Mouse (Mus musculus) hindbrain, embryonic 12.5 days (tissue): Measurements from ENCODE around the gene Tlk1. TPM values are rescaled to one million over a fixed set of nuclear protein-coding genes. Genes with fewer than 3 reads are reported as not detected.

ENCODE experiments used
- ATAC-seq: fragments of 200-750 bp; cut with Nextera tagmentation; 2 replicates; pipeline ENCODE4 v1.8.0; 2017; ENCODE audit warnings: moderate TSS enrichment; ENCODE audit not compliant: low FRiP score
- H3K27ac ChIP-seq: fragments of 300-500 bp; sonication (generic); 2 replicates; pipeline ENCODE4 v1.5.1; 2016; ENCODE audit warnings: mild to moderate bottlenecking
- H3K27me3 ChIP-seq: fragments of 300-500 bp; sonication (generic); 2 replicates; pipeline ENCODE4 v1.6.1; 2016; ENCODE audit warnings: mild to moderate bottlenecking
- H3K36me3 ChIP-seq: fragments of 300-500 bp; sonication (generic); 2 replicates; pipeline ENCODE4 v1.6.1; 2016; ENCODE audit warnings: mild to moderate bottlenecking
- H3K4me1 ChIP-seq: fragments of 300-500 bp; sonication (generic); 2 replicates; pipeline ENCODE4 v1.6.1; 2016
- H3K4me2 ChIP-seq: fragments of 300-500 bp; sonication (generic); replicated peaks from 2 replicates; pipeline ENCODE4 v1.6.1; 2016; ENCODE audit warnings: mild to moderate bottlenecking
- H3K4me3 ChIP-seq: fragments of 300-500 bp; sonication (generic); 2 replicates; pipeline ENCODE4 v1.5.1; 2016; ENCODE audit warnings: mild to moderate bottlenecking
- H3K9ac ChIP-seq: fragments of 300-500 bp; sonication (generic); 2 replicates; pipeline ENCODE4 v1.6.1; 2016; ENCODE audit warnings: mild to moderate bottlenecking, moderate library complexity
- H3K9me3 ChIP-seq: fragments of 300-500 bp; sonication (generic); replicated peaks from 2 replicates; pipeline ENCODE4 v1.6.1; 2016; ENCODE audit warnings: mild to moderate bottlenecking
- WGBS: fragments of 180-500 bp; shearing (Covaris S2); methylation state at CpG from one replicate; pipeline ENCODE4 v1.1.7; 2016; 5-methylcytosine and 5-hydroxymethylcytosine counted together
- polyA plus RNA-seq: library from polyadenylated mRNA; unstranded; fragments of >200 nt; fragmentation: Nextera tagmentation; extraction: Ambion mirVana; gene quantifications from 2 replicates; pipeline ENCODE4 v1.2.1, GENCODE M21; 2016

Tlk1 gene
- polyA plus RNA-seq, 1 experiment from 2014 or later, result 41.1 TPM

- WGBS, result 78% methylated on average over 2 of the region's 2 CpGs
- ATAC-seq, result no peak
- no peak overlapping the region for H3K4me2 ChIP-seq
Measured at GRCm38 (mm10) chr2:70776744-70777143, 48.8 kb downstream of the Tlk1 start.

DNA sequence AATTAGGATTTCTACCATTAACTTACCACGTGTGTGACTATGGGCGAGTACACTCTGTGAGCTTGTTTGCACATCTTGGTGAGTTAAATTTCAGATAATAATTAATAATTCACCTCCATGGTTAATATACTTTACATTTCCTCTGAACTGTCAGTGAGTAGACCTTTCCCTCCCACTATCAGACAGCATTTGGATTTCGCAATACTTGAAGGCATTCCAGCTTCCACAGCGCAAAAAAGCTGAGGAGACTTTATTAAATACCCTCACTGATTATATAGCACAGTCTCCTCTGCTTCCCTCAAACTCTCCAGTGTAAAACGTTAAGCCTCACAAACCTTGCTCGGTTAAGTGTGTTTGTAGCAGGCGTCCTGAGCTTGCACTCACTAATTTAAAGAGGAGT lies 60.8 kb downstream of the Tlk1 start:
- Histone ChIP-seq H3K4me3 (no peak overlapping the region), H3K4me2 (no peak overlapping the region), H3K36me3 (no peaks in the 10 kb centered on the region), H3K27me3 (no peaks in the 10 kb centered on the region), H3K4me1 (no peaks in the 10 kb centered on the region), H3K9ac (no peak overlapping the region), H3K27ac (no peak overlapping the region), H3K9me3 (no peaks in the 10 kb centered on the region)
- ATAC-seq, result no peak
- WGBS, result 91% methylated on average over 7 of the region's 7 CpGs

More at GRCm38 (mm10) chr2:70776744-70777143, 48.8 kb downstream of the Tlk1 start:
- H3K9me3 ChIP-seq, result no peaks in the 10 kb centered on the region
- H3K27me3 ChIP-seq, result no peaks in the 10 kb centered on the region
- no peak overlapping the region for H3K9ac ChIP-seq
- no peak overlapping the region for H3K27ac ChIP-seq
- no peaks in the 10 kb centered on the region for H3K4me1 ChIP-seq
- no peak overlapping the region for H3K4me3 ChIP-seq
- H3K36me3 ChIP-seq, result no peaks in the 10 kb centered on the region

GRCm38 (mm10) chr2:70762741-70763140 lies 62.8 kb downstream of the Tlk1 start:
- H3K36me3 ChIP-seq, result no peaks in the 10 kb centered on the region
- no peak for ATAC-seq
- no peaks in the 10 kb centered on the region for H3K27me3 ChIP-seq
- H3K4me3 ChIP-seq, result no peak overlapping the region
- H3K9ac ChIP-seq, result no peak overlapping the region
- no peak overlapping the region for H3K27ac ChIP-seq
- no peaks in the 10 kb centered on the region for H3K9me3 ChIP-seq
- no peak overlapping the region for H3K4me2 ChIP-seq
- H3K4me1 ChIP-seq, result no peaks in the 10 kb centered on the region
- WGBS, result 85% methylated on average over 1 of the region's 1 CpGs

DNA sequence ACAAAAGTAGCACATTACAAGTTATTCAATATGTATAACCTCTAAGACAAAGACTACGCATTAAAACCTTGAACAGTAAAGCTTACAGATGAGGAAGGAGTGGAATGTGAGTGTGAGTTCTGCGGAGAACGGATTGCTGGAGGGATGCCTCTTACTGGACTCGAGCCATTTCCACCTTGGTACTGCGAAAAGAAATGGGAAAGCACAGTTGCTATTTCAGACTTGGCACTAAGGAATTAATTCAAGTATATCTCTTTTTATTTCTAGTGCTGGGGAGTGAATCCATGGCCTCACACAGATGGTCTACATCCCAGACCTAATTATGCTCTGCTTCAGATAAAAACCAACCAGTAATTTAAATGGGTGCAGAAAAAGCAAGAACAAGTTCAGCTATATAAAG lies 73.4 kb downstream of the Tlk1 start:
- Histone ChIP-seq H3K36me3 (peaks cover 13% of the 10 kb centered on the region; the same call in 1 of the 2 replicates), H3K9me3 (no peaks in the 10 kb centered on the region), H3K4me3 (no peak overlapping the region), H3K4me1 (no peaks in the 10 kb centered on the region), H3K9ac (no peak overlapping the region), H3K27ac (no peak overlapping the region), H3K4me2 (no peak overlapping the region), H3K27me3 (no peaks in the 10 kb centered on the region)
- no peak for ATAC-seq
- 98% methylated on average over 5 of the region's 5 CpGs for WGBS

DNA sequence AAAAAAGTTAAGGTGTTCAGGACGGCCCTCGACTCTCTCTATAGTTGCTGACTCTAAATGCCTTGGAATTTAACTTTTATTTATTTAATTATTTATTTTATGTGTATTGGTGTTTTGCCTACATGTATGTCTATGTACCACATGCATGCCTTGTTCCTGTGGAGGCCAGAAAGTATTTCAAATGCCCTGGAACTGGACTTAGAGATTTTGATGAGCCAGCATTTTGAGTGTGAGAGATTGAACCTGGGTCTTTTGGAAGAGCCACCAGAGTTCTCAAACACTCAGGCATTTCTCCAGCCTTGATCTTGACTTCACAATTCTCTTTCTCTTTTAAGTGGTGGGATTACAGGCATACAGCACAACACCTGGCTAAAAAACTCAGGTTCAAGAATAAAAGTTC lies 73.9 kb downstream of the Tlk1 start:
- Histone ChIP-seq H3K27ac (no peak overlapping the region), H3K9ac (no peak overlapping the region), H3K4me1 (no peaks in the 10 kb centered on the region), H3K4me2 (no peak overlapping the region), H3K9me3 (no peaks in the 10 kb centered on the region), H3K4me3 (no peak overlapping the region), H3K27me3 (no peaks in the 10 kb centered on the region), H3K36me3 (peaks cover 16% of the 10 kb centered on the region; the same call in 1 of the 2 replicates)
- WGBS, result 94% methylated on average over 2 of the region's 2 CpGs
- no peak for ATAC-seq

- H3K9me3 ChIP-seq, result no peaks in the 10 kb centered on the region
- H3K36me3 ChIP-seq, result peaks cover 44% of the 10 kb centered on the region
- no peak for ATAC-seq
- no peak overlapping the region for H3K4me3 ChIP-seq
- H3K27me3 ChIP-seq, result no peaks in the 10 kb centered on the region
- no peak overlapping the region for H3K27ac ChIP-seq
- no peak overlapping the region for H3K4me2 ChIP-seq
- H3K9ac ChIP-seq, result no peak overlapping the region
- WGBS, result 88% methylated on average over 2 of the region's 2 CpGs
- H3K4me1 ChIP-seq, result no peaks in the 10 kb centered on the region
Measured at GRCm38 (mm10) chr2:70742588-70742987, 82.9 kb downstream of the Tlk1 start.

DNA sequence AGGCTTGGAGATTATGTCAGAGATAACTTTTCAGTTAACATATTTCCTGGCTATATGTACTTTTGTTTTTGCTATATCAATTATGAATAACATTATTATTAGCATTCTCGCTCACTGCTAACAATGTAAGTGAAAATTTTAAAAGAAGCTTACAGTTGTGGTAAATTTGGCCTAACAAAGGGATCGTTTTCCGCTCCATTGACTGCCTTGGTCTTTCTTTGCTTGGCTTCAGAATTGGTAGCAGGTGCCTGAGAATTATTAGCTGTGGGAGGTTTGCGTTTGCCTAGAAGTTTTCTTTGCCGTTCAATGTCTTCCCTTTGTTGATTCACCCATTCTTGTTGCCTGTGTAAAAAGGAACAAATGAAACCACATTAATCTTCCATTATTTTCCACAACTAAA lies 83.6 kb downstream of the Tlk1 start:
- Histone ChIP-seq H3K27me3 (no peaks in the 10 kb centered on the region), H3K4me3 (no peak overlapping the region), H3K4me1 (no peaks in the 10 kb centered on the region), H3K36me3 (peaks cover 48% of the 10 kb centered on the region), H3K4me2 (no peak overlapping the region), H3K9me3 (no peaks in the 10 kb centered on the region), H3K27ac (no peak overlapping the region), H3K9ac (no peak overlapping the region)
- WGBS, result 61% methylated on average over 5 of the region's 5 CpGs
- ATAC-seq, result no peak

DNA sequence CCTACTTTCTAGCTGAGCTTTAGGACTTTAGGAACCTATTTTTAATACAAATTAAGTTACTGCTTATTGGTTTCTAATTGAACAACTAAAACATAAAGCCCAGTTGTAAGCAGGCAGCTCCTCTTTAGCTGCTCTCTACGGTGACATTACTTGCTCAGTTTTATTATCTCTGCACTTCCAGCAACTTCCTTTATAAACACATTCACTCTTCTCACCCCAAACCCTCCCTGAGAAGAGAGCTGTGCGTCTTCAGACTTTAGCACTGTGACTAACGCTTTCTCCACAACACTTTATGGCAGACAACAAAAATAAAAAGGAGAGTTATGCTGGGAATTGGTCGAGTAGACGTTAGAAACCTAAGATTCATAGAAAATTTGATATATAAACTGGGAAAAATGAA lies 89.5 kb downstream of the Tlk1 start:
- Histone ChIP-seq H3K4me3 (no peak overlapping the region), H3K9me3 (no peaks in the 10 kb centered on the region), H3K4me1 (no peaks in the 10 kb centered on the region), H3K4me2 (no peak overlapping the region), H3K27me3 (no peaks in the 10 kb centered on the region), H3K36me3 (peaks cover 32% of the 10 kb centered on the region), H3K27ac (no peak overlapping the region), H3K9ac (no peak overlapping the region)
- WGBS, result 88% methylated on average over 5 of the region's 5 CpGs
- ATAC-seq, result no peak

- H3K27ac ChIP-seq, result no peak overlapping the region
- H3K9ac ChIP-seq, result no peak overlapping the region
- no peak for ATAC-seq
- H3K27me3 ChIP-seq, result no peaks in the 10 kb centered on the region
- H3K9me3 ChIP-seq, result no peaks in the 10 kb centered on the region
- no peak overlapping the region for H3K4me2 ChIP-seq
- no peaks in the 10 kb centered on the region for H3K4me1 ChIP-seq
- H3K36me3 ChIP-seq, result peaks cover 29% of the 10 kb centered on the region
- no peak overlapping the region for H3K4me3 ChIP-seq
- WGBS, result 91% methylated on average over 4 of the region's 4 CpGs
Measured at GRCm38 (mm10) chr2:70735534-70735933, 90.0 kb downstream of the Tlk1 start.

DNA sequence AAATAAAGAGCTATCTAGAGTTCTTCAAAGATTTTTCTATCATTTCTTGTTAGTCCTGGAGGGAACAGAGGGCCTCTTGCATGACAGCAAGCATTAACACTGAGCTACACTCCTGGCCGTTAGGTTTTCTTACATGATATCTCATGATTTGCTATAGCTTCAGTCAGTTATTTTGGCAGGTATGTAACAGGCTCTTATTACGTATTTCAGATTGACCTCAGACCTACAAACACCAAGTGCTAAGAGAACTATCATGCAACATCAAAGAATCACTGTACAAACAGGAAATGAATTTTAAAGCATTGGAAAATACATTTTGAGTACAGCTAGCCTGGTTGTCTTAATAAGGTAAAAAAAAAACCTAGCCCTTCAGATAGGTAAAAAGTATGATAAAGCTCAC lies 98.4 kb downstream of the Tlk1 start:
- Histone ChIP-seq H3K36me3 (peaks cover 23% of the 10 kb centered on the region), H3K9me3 (no peaks in the 10 kb centered on the region), H3K27me3 (no peaks in the 10 kb centered on the region), H3K4me2 (no peak overlapping the region), H3K9ac (no peak overlapping the region), H3K27ac (no peak overlapping the region), H3K4me1 (no peaks in the 10 kb centered on the region), H3K4me3 (no peak overlapping the region)
- WGBS, result 87% methylated on average over 2 of the region's 2 CpGs
- no peak for ATAC-seq

DNA sequence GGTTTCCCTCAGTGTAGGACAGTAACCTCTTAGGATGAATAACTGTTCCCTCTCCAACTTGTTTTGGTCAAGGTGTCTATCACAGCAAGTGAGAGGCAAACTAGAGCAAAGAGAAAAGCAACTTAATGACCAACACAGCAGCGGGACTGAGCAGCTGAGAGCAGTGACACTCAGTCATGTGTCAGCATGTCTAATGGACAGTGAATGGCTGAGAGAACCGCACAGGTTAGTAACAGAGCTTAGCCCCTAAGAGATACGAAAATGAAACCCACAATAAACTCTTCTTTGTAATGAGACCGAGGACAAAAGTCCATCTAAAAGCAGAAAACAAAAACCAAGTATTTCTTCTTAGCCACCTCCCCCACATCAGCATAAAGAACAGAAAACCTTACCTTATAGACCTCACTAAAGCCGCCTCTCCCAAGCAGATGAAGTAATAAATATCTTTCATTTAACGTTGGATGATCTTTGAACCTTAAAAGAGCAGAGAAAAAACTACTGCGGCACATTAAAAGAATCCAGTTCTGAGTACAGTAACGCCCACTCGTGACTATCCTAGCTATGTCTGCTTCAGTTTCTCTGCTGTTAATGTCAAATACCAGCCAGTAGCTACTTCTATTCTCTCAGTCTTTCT lies 101.8 kb downstream of the Tlk1 start:
- Histone ChIP-seq H3K36me3 (peaks cover 44% of the 10 kb centered on the region), H3K27me3 (no peaks in the 10 kb centered on the region), H3K9me3 (no peaks in the 10 kb centered on the region), H3K4me3 (no peak overlapping the region), H3K27ac (no peak overlapping the region), H3K4me2 (no peak overlapping the region), H3K9ac (no peak overlapping the region), H3K4me1 (no peaks in the 10 kb centered on the region)
- no peak for ATAC-seq
- WGBS, result 94% methylated on average over 9 of the region's 9 CpGs

DNA sequence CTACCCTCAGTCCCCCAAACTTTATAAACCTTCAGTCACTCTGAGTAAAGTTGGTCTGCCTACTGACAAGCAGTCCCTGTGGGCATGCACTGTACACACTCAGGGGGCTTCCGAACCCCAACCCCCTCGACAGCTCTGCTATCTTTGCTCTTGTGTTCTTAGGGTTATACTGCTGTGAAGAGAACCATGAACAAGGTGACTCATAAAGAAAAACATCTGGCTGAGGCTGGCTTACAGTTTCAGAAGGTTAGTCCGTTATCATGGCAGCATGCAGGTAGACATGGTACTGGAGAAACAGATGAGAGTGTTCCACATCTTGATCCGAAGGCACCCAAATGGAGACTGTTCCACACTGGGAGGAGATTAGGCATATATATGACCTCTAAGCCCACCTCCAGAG lies 114.7 kb downstream of the Tlk1 start:
- WGBS, result 93% methylated on average over 4 of the region's 4 CpGs
- H3K4me3 ChIP-seq, result no peak overlapping the region
- no peak for ATAC-seq

GRCm38 (mm10) chr2:70710236-70710635 lies 115.3 kb downstream of the Tlk1 start:
- H3K4me1 ChIP-seq, result no peaks in the 10 kb centered on the region
- peaks cover 34% of the 10 kb centered on the region for H3K36me3 ChIP-seq
- 93% methylated on average over 7 of the region's 7 CpGs for WGBS
- no peak overlapping the region for H3K9ac ChIP-seq
- H3K9me3 ChIP-seq, result no peaks in the 10 kb centered on the region
- H3K4me2 ChIP-seq, result no peak overlapping the region
- no peak overlapping the region for H3K27ac ChIP-seq
- H3K4me3 ChIP-seq, result no peak overlapping the region
- no peaks in the 10 kb centered on the region for H3K27me3 ChIP-seq
- no peak for ATAC-seq

More for the DNA sequence above, 114.7 kb downstream of the Tlk1 start:
- Histone ChIP-seq H3K27ac (no peak overlapping the region), H3K27me3 (no peaks in the 10 kb centered on the region), H3K9ac (no peak overlapping the region), H3K4me1 (no peaks in the 10 kb centered on the region), H3K9me3 (no peaks in the 10 kb centered on the region), H3K4me2 (no peak overlapping the region), H3K36me3 (peaks cover 39% of the 10 kb centered on the region)
